Mouse (Mus musculus) midbrain, embryonic 15.5 days (tissue): ENCODE data around the gene Mogat2. TPM values are rescaled to one million over a fixed set of nuclear protein-coding genes. Genes with fewer than 3 reads are reported as not detected.

Source experiments
- ATAC-seq: fragments of 200-750 bp; cut with Nextera tagmentation; replicated peaks from 2 replicates; pipeline ENCODE4 v1.8.0; 2017; ENCODE audit warnings: moderate TSS enrichment
- H3K27ac ChIP-seq: fragments of 300-500 bp; sonication (generic); 2 replicates; pipeline ENCODE4 v1.5.1; 2015; ENCODE audit warnings: mild to moderate bottlenecking, inconsistent platforms
- H3K27me3 ChIP-seq: fragments of 300-500 bp; sonication (generic); replicated peaks from 2 replicates; pipeline ENCODE4 v1.6.1; 2015; ENCODE audit warnings: inconsistent platforms
- H3K36me3 ChIP-seq: fragments of 300-500 bp; sonication (generic); replicated peaks from 2 replicates; pipeline ENCODE4 v1.6.1; 2015; ENCODE audit warnings: inconsistent platforms
- H3K4me1 ChIP-seq: fragments of 300-500 bp; sonication (generic); 2 replicates; pipeline ENCODE4 v1.6.1; 2015; ENCODE audit warnings: inconsistent platforms
- H3K4me2 ChIP-seq: fragments of 300-500 bp; sonication (generic); 2 replicates; pipeline ENCODE4 v1.6.1; 2015; ENCODE audit warnings: inconsistent platforms, mild to moderate bottlenecking, moderate library complexity
- H3K4me3 ChIP-seq: fragments of 300-500 bp; sonication (generic); 2 replicates; pipeline ENCODE4 v1.5.1; 2015; ENCODE audit warnings: mild to moderate bottlenecking, inconsistent platforms
- H3K9ac ChIP-seq: fragments of 300-500 bp; sonication (generic); 2 replicates; pipeline ENCODE4 v1.6.1; 2015; ENCODE audit warnings: mild to moderate bottlenecking, inconsistent platforms
- H3K9me3 ChIP-seq: fragments of 300-500 bp; sonication (generic); 2 replicates; pipeline ENCODE4 v1.6.1; 2016; ENCODE audit warnings: inconsistent platforms
- WGBS: fragments of 180-500 bp; shearing (Covaris S2); methylation state at CpG from one replicate; pipeline ENCODE4 v1.1.7; 2015; ENCODE audit warnings: mixed read lengths; 5-methylcytosine and 5-hydroxymethylcytosine counted together
- polyA plus RNA-seq: library from polyadenylated mRNA; unstranded; fragments of >200 nt; fragmentation: Nextera tagmentation; extraction: Ambion mirVana; gene quantifications from 2 replicates; pipeline ENCODE4 v1.2.1, GENCODE M21; 2015

The Mogat2 gene
- polyA plus RNA-seq, 1 experiment from 2014 or later: 1.9 TPM

GRCm38 (mm10) chr7:99213056-99213455 is 25.4 kb downstream of the Mogat2 start:
- Histone ChIP-seq H3K27me3 (no peaks in the 10 kb centered on the region), H3K9me3 (no peaks in the 10 kb centered on the region), H3K4me3 (no peak overlapping the region), H3K27ac (no peak overlapping the region), H3K36me3 (no peaks in the 10 kb centered on the region), H3K9ac (no peak overlapping the region), H3K4me2 (no peak overlapping the region), H3K4me1 (no peaks in the 10 kb centered on the region)
- 91% methylated on average over 1 of the region's 1 CpGs for WGBS
- no peak for ATAC-seq

- ATAC-seq: no peak
- no peak overlapping the region for H3K27ac ChIP-seq
- no peak overlapping the region for H3K4me2 ChIP-seq
- no peaks in the 10 kb centered on the region for H3K36me3 ChIP-seq
- no peak overlapping the region for H3K9ac ChIP-seq
- no peaks in the 10 kb centered on the region for H3K9me3 ChIP-seq
- no peaks in the 10 kb centered on the region for H3K27me3 ChIP-seq
- H3K4me1 ChIP-seq: no peaks in the 10 kb centered on the region
- H3K4me3 ChIP-seq: no peak overlapping the region
- 93% methylated on average over 4 of the region's 4 CpGs for WGBS
Measured at GRCm38 (mm10) chr7:99208704-99209103, 29.7 kb downstream of the Mogat2 start.

- ATAC-seq: no peak
- H3K4me2 ChIP-seq: no peak overlapping the region
Measured at GRCm38 (mm10) chr7:99206364-99206763, 32.1 kb downstream of the Mogat2 start.

DNA sequence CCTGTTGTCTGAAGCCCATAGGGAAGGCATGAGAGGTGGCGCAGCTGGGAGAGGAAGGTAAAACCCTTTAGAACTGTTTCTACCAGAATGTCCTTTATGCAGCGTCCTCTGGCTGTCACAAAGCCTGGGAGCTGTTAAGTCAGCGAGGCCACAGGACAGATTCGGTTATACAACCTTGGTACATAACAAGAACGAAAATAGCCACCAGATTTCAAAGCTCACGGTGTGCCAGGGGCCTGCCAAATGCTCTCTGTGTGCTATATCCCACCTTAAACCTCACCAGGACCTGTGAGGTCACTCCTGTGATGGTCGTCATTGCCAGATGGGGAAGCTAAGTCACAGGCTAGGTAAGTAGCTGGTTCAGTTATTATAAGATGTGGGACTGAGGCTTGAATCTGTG is 36.3 kb downstream of the Mogat2 start:
- WGBS: 88% methylated on average over 7 of the region's 7 CpGs
- Histone ChIP-seq H3K4me3 (no peak overlapping the region), H3K27me3 (no peaks in the 10 kb centered on the region), H3K4me2 (no peak overlapping the region), H3K27ac (no peak overlapping the region), H3K36me3 (no peaks in the 10 kb centered on the region), H3K9me3 (no peaks in the 10 kb centered on the region), H3K9ac (no peak overlapping the region), H3K4me1 (no peaks in the 10 kb centered on the region)
- no peak for ATAC-seq

More at GRCm38 (mm10) chr7:99206364-99206763, 32.1 kb downstream of the Mogat2 start:
- no peak overlapping the region for H3K27ac ChIP-seq
- H3K36me3 ChIP-seq: no peaks in the 10 kb centered on the region
- H3K4me1 ChIP-seq: no peaks in the 10 kb centered on the region
- 82% methylated on average over 7 of the region's 7 CpGs for WGBS
- H3K27me3 ChIP-seq: no peaks in the 10 kb centered on the region
- H3K9ac ChIP-seq: no peak overlapping the region
- no peaks in the 10 kb centered on the region for H3K9me3 ChIP-seq
- H3K4me3 ChIP-seq: no peak overlapping the region

- WGBS: 56% methylated on average over 4 of the region's 4 CpGs
- ATAC-seq: no peak
- no peaks in the 10 kb centered on the region for H3K36me3 ChIP-seq
Measured at GRCm38 (mm10) chr7:99200290-99200689, 38.1 kb downstream of the Mogat2 start.

DNA sequence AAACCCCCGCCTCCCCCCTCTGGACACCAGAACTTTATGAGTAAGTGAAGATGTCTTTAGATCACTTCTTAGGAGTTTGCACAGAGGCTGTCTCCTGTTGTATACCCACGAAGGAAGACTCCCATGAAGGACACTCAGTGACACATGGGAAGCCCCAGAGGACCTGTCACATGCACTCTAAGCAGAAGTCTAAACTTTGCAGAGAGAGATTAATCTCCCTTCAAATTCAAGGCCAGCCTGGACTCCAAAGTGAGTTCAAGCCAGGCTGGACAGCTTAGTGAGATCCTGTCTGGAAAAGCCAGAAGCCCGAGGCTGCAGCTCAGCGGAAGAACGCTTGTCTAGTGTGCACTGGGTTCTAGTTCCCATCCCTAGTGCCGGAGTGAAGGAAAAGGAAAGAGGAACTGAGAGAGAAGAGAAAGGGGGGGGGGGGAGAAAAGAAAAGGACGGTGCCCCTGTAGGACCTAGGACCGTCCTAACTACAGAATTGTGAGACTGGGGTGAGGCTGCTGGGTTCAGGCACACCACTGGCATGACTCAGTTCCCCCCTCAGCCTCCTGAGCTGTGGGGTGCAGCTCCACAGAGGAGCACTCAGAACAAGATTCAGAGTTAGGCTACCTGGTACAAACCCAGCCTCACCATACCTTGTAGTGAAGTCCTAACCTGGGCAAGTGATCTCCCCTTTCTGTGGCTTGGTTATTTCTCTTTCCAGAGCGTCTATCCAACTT is 38.8 kb downstream of the Mogat2 start:
- 87% methylated on average over 9 of the region's 9 CpGs for WGBS
- Histone ChIP-seq H3K4me1 (no peaks in the 10 kb centered on the region), H3K4me3 (no peak overlapping the region), H3K9ac (no peak overlapping the region), H3K4me2 (no peak overlapping the region), H3K27me3 (no peaks in the 10 kb centered on the region), H3K9me3 (no peaks in the 10 kb centered on the region), H3K27ac (no peak overlapping the region), H3K36me3 (no peaks in the 10 kb centered on the region)
- no peak for ATAC-seq

More at GRCm38 (mm10) chr7:99200290-99200689, 38.1 kb downstream of the Mogat2 start:
- Histone ChIP-seq H3K27me3 (no peaks in the 10 kb centered on the region), H3K4me1 (no peaks in the 10 kb centered on the region), H3K4me2 (no peak overlapping the region), H3K27ac (no peak overlapping the region), H3K9ac (no peak overlapping the region), H3K4me3 (no peak overlapping the region), H3K9me3 (no peaks in the 10 kb centered on the region)

- ATAC-seq: no peak
- Histone ChIP-seq H3K4me1 (no peaks in the 10 kb centered on the region), H3K27ac (no peak overlapping the region), H3K27me3 (no peaks in the 10 kb centered on the region), H3K9me3 (no peaks in the 10 kb centered on the region), H3K4me3 (no peak overlapping the region), H3K9ac (no peak overlapping the region), H3K36me3 (no peaks in the 10 kb centered on the region), H3K4me2 (no peak overlapping the region)
- 88% methylated on average over 2 of the region's 2 CpGs for WGBS
Measured at GRCm38 (mm10) chr7:99198811-99199210, 39.6 kb downstream of the Mogat2 start.

- Histone ChIP-seq H3K27me3 (no peaks in the 10 kb centered on the region), H3K4me3 (no peak overlapping the region), H3K4me2 (no peak overlapping the region), H3K4me1 (no peaks in the 10 kb centered on the region), H3K9ac (no peak overlapping the region), H3K9me3 (no peaks in the 10 kb centered on the region), H3K36me3 (no peaks in the 10 kb centered on the region), H3K27ac (no peak overlapping the region)
- ATAC-seq: no peak
- WGBS: 46% methylated on average over 2 of the region's 2 CpGs
Measured at GRCm38 (mm10) chr7:99194511-99194910, 43.9 kb downstream of the Mogat2 start.

- Histone ChIP-seq H3K27ac (no peak overlapping the region), H3K4me2 (no peak overlapping the region), H3K36me3 (no peaks in the 10 kb centered on the region), H3K4me1 (no peaks in the 10 kb centered on the region), H3K9me3 (no peaks in the 10 kb centered on the region), H3K4me3 (no peak overlapping the region), H3K27me3 (no peaks in the 10 kb centered on the region), H3K9ac (no peak overlapping the region)
- WGBS: 90% methylated on average over 4 of the region's 4 CpGs
- ATAC-seq: no peak
Measured at GRCm38 (mm10) chr7:99193926-99194325, 44.5 kb downstream of the Mogat2 start.

DNA sequence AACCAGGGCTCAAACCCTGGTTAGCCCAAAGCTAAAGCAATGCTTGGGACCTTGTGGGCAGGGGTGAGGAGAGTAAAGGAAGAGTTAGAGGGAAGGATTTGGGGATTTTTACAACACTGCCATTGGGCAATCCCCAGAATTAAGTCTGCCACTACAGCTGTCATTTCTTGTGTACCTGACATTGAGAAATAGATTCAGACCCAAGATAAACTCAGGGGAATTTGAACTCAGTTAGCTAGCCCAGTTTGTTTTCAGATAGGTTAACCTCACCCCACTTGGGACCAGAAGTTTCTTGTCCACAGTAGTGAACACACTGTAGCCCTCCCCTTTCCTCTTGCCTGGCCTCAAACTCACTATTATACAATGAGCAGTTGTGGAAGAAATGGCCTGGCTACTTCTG is 47.0 kb downstream of the Mogat2 start:
- no peak overlapping the region for H3K27ac ChIP-seq
- H3K4me3 ChIP-seq: no peak overlapping the region
- H3K4me2 ChIP-seq: no peak overlapping the region
- no peaks in the 10 kb centered on the region for H3K27me3 ChIP-seq
- H3K9ac ChIP-seq: no peak overlapping the region
- H3K9me3 ChIP-seq: no peaks in the 10 kb centered on the region
- no peaks in the 10 kb centered on the region for H3K36me3 ChIP-seq
- no peaks in the 10 kb centered on the region for H3K4me1 ChIP-seq
- ATAC-seq: no peak

DNA sequence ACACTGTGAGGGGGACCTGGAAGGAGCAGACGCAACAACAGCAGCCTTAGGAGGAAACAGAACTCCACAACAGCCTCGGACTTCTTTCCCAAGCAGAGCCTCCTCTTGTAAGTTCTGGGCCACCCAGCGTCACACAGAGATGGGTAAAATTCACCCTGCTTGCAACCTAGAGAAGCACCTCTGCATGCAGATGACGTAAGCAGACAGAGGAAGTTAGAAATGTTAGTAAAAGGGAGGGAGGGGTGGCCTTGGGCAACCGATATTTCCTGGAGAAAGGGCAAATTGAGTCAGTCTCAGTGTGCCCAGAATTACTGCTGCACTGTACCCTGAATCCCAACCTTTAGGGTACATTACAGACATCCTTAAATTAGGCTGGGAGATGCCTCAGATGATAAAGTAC is 48.5 kb downstream of the Mogat2 start:
- H3K4me3 ChIP-seq: no peak overlapping the region
- no peak for ATAC-seq
- no peak overlapping the region for H3K27ac ChIP-seq
- no peaks in the 10 kb centered on the region for H3K4me1 ChIP-seq
- H3K4me2 ChIP-seq: no peak overlapping the region
- WGBS: 82% methylated on average over 5 of the region's 5 CpGs
- H3K9ac ChIP-seq: no peak overlapping the region
- H3K27me3 ChIP-seq: no peaks in the 10 kb centered on the region
- no peaks in the 10 kb centered on the region for H3K36me3 ChIP-seq
- H3K9me3 ChIP-seq: no peaks in the 10 kb centered on the region

GRCm38 (mm10) chr7:99188630-99189029 is 49.8 kb downstream of the Mogat2 start:
- no peak overlapping the region for H3K4me3 ChIP-seq
- no peaks in the 10 kb centered on the region for H3K9me3 ChIP-seq
- peaks cover 2% of the 10 kb centered on the region; the same call in 1 of the 2 replicates for H3K4me1 ChIP-seq
- no peak overlapping the region for H3K9ac ChIP-seq
- H3K27ac ChIP-seq: no peak overlapping the region
- ATAC-seq: no peak
- no peak overlapping the region for H3K4me2 ChIP-seq
- H3K36me3 ChIP-seq: no peaks in the 10 kb centered on the region
- H3K27me3 ChIP-seq: peaks cover 8% of the 10 kb centered on the region; the same call in 1 of the 2 replicates
- 82% methylated on average over 6 of the region's 6 CpGs for WGBS

DNA sequence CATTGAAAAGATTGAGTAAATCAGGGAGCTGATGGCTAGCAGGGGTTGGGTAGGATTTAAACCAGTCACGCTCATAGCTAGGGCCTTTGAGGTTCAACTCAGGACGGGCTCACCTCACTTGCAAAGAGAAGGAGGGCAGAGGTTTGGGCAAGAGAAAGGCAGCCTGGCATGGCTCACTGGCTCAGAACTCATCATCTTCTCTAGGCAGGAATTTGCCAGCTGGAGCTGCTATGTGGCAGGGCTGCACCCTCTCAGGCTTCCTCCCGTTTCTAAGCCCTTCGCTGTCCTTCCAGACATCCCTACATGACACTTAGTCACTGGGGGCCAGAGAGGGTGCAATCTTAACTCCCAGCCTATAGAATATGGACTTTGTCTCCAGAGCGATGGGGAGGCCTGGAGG is 51.0 kb downstream of the Mogat2 start:
- ATAC-seq: no peak
- H3K27ac ChIP-seq: no peak overlapping the region
- 83% methylated on average over 5 of the region's 5 CpGs for WGBS
- no peaks in the 10 kb centered on the region for H3K9me3 ChIP-seq
- H3K4me3 ChIP-seq: no peak overlapping the region
- peaks cover 6% of the 10 kb centered on the region; the same call in 1 of the 2 replicates for H3K4me1 ChIP-seq
- peaks cover 8% of the 10 kb centered on the region; the same call in 1 of the 2 replicates for H3K27me3 ChIP-seq
- H3K36me3 ChIP-seq: no peaks in the 10 kb centered on the region
- no peak overlapping the region for H3K9ac ChIP-seq
- H3K4me2 ChIP-seq: no peak overlapping the region
